Mouse (Mus musculus) ES-E14 (cell line): Measurements from ENCODE around the gene Med7.

ENCODE experiments used
- CHD2 ChIP-seq: IDR thresholded peaks from 2 replicates; pipeline ENCODE4 v1.6.1; 2014; ENCODE audit warnings: mild to moderate bottlenecking, low read depth, low read length, inconsistent platforms
- HCFC1 ChIP-seq: IDR thresholded peaks from 2 replicates; pipeline ENCODE4 v1.6.1; 2012; ENCODE audit warnings: low read length, inconsistent platforms, borderline replicate concordance; ENCODE audit not compliant: insufficient read depth
- MAFK ChIP-seq: IDR thresholded peaks from 2 replicates; pipeline ENCODE4 v1.6.1; 2014; ENCODE audit warnings: mild to moderate bottlenecking, low read depth, low read length, inconsistent platforms; ENCODE audit not compliant: insufficient read depth
- ZNF384 ChIP-seq: IDR thresholded peaks from 2 replicates; pipeline ENCODE4 v1.6.1; 2012; ENCODE audit warnings: low read depth, low read length, inconsistent platforms

DNA sequence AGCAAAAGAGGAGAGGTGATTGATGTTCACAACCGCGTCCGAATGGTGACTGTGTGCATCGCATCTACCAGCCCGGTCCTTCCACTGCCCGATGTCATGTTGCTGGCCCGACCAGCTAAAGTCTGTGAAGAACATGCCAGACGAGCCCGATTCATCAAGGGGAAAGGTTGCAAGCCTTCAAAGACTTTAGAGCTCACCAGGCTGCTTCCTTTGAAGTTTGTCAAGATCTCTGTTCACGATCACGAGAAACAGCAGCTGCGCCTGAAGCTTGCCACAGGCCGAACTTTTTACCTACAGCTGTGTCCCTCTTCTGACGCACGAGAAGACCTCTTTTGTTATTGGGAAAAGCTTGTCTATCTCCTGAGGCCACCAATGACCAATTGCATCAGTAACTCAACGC is 31.7 kb upstream of the Med7 start:
- TF ChIP-seq HCFC1: no peak
- TF ChIP-seq MAFK: no peak
- no peak for TF ChIP-seq CHD2
- TF ChIP-seq ZNF384: no peak
